Mouse (Mus musculus) ES-E14 (cell line): ENCODE data around the gene Apobec3.

Experiments
- CHD2 ChIP-seq: IDR thresholded peaks from 2 replicates; pipeline ENCODE4 v1.6.1; 2014; ENCODE audit warnings: mild to moderate bottlenecking, low read depth, low read length, inconsistent platforms
- ZC3H11A ChIP-seq: IDR thresholded peaks from 2 replicates; pipeline ENCODE4 v1.6.1; 2012; ENCODE audit warnings: low read depth, mild to moderate bottlenecking, inconsistent platforms, low read length, borderline replicate concordance

DNA sequence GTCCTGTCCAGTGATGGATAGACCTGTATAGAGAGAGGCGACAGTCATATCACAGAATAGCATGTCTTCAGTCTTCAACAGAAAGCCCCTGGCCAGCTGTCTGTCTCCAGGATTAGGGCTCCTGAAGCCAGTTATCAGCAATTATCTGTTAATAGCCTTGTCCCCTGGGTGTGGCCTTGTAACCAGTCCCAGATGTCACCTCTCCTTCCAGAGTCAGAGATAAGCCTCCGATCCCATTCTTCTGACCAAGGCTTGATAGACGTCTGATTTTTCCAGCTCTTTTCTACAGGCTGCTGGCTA, 2.3 kb downstream of the Apobec3 start:
- TF ChIP-seq CHD2 = no peak
- TF ChIP-seq ZC3H11A = no peak
